Mouse (Mus musculus): ENCODE data around the gene Tmem163. TPM values are rescaled to one million over a fixed set of nuclear protein-coding genes. Genes with fewer than 3 reads are reported as not detected.

Tmem163 gene
- polyA plus RNA-seq, 1 experiment from 2014 or later = 16.0 TPM

DNA sequence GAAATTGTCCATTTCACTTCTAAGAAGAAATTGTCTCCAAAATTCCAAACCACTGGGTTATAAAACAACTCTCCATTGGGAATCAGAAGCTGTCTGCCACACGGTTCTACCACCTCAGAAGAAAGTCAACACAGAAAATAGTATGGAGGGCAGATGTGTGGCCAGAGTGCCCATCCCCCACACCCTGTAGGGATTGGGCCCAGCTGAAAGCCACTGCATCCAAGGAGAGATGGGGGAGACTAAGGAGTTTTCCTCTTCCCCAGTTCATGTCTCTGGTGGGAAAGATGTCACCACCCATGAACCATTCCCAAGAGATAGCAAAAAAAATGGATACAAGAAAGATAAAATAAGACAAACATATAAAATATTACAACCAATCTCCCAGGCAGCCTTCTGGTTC is 4.1 kb downstream of the Tmem163 start:
- no peaks in the 10 kb centered on the region for H3K9me3 ChIP-seq (replicated peaks)
- no peak overlapping the region for H3K9ac ChIP-seq
- ATAC-seq = no peak
- WGBS = 54% methylated on average over 1 of the region's 1 CpGs
- no peak overlapping the region for H3K27ac ChIP-seq
- peak overlapping the region; percentile 97 for H3K4me2 ChIP-seq
- H3K4me3 ChIP-seq = no peak overlapping the region
- H3K36me3 ChIP-seq (ENCODE audit: poor library complexity, severe bottlenecking) = no peaks in the 10 kb centered on the region
- H3K4me1 ChIP-seq = peaks cover 24% of the 10 kb centered on the region
- peaks cover 56% of the 10 kb centered on the region for H3K27me3 ChIP-seq

DNA sequence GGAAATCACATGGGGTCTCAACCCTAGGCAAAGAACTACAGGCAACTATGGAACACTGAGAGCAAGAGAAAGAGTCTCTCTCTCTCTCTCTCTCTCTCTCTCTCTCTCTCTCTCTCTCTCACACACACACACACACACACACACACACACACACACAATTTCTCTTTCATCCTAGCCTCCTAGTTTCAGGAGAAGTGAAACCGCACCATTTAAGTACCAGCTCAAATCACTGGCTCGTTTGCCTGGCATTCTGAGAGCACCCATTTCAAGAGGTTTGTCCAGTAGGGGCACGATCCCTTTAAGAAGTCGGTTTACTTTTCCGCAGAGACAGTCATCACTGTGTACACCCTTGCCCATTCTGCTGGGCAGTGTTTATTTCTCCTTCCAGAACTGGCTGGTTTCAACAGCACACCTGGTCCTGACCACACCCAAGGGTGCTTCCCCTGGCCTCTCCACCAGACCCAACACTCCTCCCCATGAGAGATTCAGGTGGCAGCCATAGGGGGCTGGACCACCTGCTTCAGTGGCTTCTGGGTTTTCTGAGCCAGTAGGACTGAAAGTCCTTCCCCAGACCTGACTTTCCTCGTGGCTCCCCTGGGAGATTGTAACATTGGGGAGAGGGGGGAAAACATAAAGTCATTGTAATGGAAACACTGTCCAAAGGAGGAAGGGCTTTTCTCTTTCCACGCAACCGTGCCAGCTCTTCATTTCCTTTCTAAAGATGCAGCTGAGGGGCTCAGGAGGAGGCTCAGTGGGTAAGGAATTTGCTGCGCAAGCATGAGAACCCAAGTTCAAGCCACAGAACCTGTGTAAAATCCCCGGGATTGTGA is 5.9 kb downstream of the Tmem163 start:
- peaks cover 41% of the 10 kb centered on the region for H3K27me3 ChIP-seq
- no peak overlapping the region for H3K27ac ChIP-seq
- H3K4me2 ChIP-seq = no peak overlapping the region
- H3K4me1 ChIP-seq = peaks cover 23% of the 10 kb centered on the region
- no peak overlapping the region for H3K4me3 ChIP-seq
- peaks cover 5% of the 10 kb centered on the region; the same call in 1 of the 2 replicates for H3K9me3 ChIP-seq (replicated peaks)
- WGBS = 80% methylated on average over 10 of the region's 10 CpGs
- H3K9ac ChIP-seq = no peak overlapping the region
- no peaks in the 10 kb centered on the region for H3K36me3 ChIP-seq (ENCODE audit: poor library complexity, severe bottlenecking)
- no peak for ATAC-seq

DNA sequence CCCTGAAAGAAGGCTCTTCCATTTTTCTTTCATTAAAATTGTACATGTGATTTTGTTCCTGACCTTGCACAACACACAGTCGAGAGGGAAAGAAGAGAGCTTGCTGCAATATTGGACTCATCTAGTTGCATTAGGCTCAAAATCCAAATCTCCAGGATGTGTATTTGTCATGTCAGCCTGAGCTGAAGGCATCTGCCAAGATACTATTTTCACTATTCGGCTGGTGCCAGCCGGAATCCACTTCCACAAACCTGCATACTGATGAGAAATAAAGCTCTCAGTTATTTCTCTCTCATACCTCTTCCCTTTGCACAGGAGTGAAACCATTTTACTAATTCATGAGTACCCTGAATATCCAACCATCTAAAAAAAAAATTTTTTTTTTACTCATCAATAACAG is 11.2 kb downstream of the Tmem163 start:
- no peak for ATAC-seq
- H3K9ac ChIP-seq = no peak overlapping the region
- peaks cover 5% of the 10 kb centered on the region; the same call in 1 of the 2 replicates for H3K9me3 ChIP-seq (replicated peaks)
- WGBS = 67% methylated on average over 3 of the region's 3 CpGs
- peak overlapping the region; percentile 57 for H3K27ac ChIP-seq
- peaks cover 20% of the 10 kb centered on the region for H3K4me1 ChIP-seq
- H3K4me2 ChIP-seq = no peak overlapping the region
- no peak overlapping the region for H3K4me3 ChIP-seq
- H3K36me3 ChIP-seq (ENCODE audit: poor library complexity, severe bottlenecking) = no peaks in the 10 kb centered on the region
- H3K27me3 ChIP-seq = 0 out of 2 replicates have a peak, but pooled peaks cover 2% of the 10 kb centered on the region

DNA sequence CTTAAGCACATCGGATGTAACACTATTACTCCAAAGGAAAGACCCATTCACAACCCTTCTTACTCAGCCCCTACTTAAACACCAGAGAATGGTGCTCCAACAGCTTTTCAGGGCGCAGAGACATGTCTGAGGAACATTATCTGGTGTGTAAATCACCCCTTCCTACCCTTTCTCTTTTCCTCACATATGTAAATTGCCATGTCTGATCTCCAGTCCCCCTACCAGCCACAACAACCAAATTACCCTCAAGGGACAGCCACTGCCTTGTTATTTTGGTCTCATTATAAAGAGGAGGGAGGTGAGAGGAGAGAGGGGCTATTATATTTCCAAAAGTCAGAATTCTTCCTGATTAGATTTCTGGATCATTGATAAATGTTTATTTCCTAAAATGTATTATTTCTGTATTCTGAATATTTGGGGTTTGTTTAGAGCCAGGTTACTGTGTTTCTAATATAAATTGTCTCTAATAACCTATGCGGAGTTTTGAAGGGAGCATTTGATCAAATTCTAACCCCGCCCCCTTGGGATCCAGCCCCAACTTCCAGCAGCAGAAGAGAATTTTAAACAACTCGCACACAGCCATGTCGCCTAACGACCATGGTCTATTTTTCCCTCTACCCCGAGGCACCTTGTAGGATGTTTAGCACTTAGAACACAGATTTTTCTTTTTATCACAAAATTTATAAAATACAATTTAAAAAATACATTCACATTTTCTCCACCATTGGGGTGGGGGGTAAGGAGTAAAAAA is 12.1 kb downstream of the Tmem163 start:
- Histone ChIP-seq H3K27ac (peak overlapping the region; percentile 35; the same call in 1 of the 2 replicates), H3K27me3 (0 out of 2 replicates have a peak, but pooled peaks cover 1% of the 10 kb centered on the region), H3K9me3 (replicated peaks) (peaks cover 5% of the 10 kb centered on the region; the same call in 1 of the 2 replicates), H3K4me2 (0 out of 2 replicates have a peak overlapping the region, but pooled peaks have one; percentile 3), H3K4me3 (no peak overlapping the region), H3K4me1 (peaks cover 20% of the 10 kb centered on the region), H3K36me3 (ENCODE audit: poor library complexity, severe bottlenecking) (no peaks in the 10 kb centered on the region), H3K9ac (no peak overlapping the region)
- peak; percentile 87 for ATAC-seq
- 32% methylated on average over 8 of the region's 8 CpGs for WGBS

DNA sequence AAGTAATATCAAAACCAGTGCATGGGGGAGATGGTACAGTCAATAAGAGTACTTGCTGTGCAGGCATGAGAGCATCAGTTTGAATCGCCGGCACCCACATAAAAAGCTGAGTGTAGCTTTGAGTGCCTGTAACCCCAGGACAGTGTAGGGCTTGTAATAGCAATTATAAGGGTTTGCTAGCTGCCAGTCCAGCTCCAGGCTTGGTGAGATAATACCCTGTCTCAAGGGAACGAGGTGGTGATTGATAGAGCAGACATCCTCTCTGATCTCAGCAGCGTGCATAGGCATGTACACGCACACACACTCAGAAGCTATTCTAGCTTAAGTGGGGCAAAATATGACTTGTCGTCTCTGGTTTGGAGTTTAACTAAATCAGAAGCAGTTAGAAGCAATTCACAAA is 13.1 kb downstream of the Tmem163 start:
- Histone ChIP-seq H3K4me1 (peaks cover 27% of the 10 kb centered on the region), H3K27ac (peak overlapping the region; percentile 44), H3K27me3 (no peaks in the 10 kb centered on the region), H3K36me3 (ENCODE audit: poor library complexity, severe bottlenecking) (no peaks in the 10 kb centered on the region), H3K9ac (no peak overlapping the region), H3K4me3 (no peak overlapping the region), H3K4me2 (no peak overlapping the region), H3K9me3 (replicated peaks) (peaks cover 5% of the 10 kb centered on the region; the same call in 1 of the 2 replicates)
- WGBS = 71% methylated on average over 6 of the region's 6 CpGs
- ATAC-seq = no peak

DNA sequence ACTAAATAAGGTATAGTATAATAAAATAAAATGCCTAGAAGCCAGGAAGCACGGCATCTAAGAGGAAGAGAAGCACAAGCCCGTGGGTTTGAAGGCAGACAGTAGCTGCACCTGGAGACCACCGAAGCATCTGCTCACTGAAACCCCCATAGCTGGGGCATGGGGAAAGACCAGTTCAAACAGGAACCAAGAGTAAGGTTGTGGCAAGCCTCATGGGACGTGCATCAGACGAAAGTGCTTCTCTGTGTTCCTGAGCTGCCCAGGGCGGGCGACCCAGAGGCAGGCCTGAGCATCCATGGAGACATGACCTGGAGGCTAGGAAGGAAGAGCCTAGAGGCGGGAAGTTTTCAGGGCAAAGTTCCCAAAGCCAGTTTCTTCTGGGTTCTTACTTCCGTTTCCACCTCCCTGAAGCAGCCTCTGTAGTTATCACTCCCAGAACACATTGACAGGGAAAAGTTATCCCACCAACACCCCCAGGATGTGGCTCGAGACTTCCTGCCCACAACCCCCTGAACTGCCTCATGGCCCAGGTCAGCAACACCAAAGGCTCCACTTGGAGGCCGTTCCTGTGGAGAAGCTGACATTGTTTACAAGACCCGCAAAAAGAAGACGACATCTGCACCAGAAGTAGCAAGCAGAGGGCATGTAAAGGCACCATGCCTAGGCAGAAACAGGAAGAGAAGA is 16.8 kb downstream of the Tmem163 start:
- 88% methylated on average over 13 of the region's 13 CpGs for WGBS
- ATAC-seq = no peak
- Histone ChIP-seq H3K4me2 (no peak overlapping the region), H3K36me3 (ENCODE audit: poor library complexity, severe bottlenecking) (no peaks in the 10 kb centered on the region), H3K4me3 (no peak overlapping the region), H3K9me3 (replicated peaks) (no peaks in the 10 kb centered on the region), H3K4me1 (peaks cover 24% of the 10 kb centered on the region), H3K27me3 (no peaks in the 10 kb centered on the region), H3K27ac (no peak overlapping the region), H3K9ac (no peak overlapping the region)

DNA sequence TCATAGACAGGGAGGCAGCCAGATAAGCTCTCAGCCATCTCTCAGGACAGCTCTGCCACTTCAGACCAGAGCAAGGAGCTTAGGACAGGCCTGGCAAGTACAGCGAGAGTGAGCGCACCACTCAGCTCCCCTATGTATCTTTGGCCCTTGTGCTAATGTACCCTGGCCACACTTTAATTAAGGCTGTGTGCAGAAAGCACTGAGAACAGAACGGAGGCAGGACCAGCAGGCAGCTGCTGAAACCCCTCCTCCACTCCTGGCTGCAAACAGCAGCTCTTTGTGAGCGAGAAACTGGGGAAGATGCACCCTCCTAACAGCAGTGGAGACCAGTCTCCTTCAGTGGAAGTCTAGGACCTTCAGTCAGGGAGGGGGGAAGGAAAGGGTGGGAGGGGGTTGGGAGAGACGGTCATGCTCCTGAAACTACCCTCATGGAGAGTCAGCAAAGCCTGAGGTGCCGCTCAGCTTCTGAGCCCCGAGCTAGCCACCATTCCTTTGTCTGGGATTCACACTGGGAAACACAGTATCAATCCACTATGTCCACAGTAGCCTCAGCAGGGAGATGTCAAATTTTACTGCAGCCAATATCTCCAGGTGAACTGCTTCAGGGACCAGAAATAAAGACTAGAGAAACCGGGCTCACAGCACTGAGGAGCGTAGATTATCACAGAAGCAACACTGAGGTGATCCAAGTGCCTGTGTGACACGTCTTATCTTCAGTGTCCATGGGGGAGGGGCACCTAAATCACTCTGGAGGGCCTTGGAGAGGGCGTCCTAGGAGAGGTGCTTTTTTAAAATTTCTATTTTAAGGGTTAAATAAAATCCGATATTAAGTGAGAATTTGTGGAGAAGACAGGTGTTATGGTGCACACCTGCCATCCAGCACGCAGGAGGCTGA is 18.0 kb downstream of the Tmem163 start:
- Histone ChIP-seq H3K9me3 (replicated peaks) (no peaks in the 10 kb centered on the region), H3K4me2 (peak overlapping the region; percentile 38), H3K27me3 (no peaks in the 10 kb centered on the region), H3K4me3 (no peak overlapping the region), H3K36me3 (ENCODE audit: poor library complexity, severe bottlenecking) (no peaks in the 10 kb centered on the region), H3K4me1 (peaks cover 15% of the 10 kb centered on the region), H3K27ac (peak overlapping the region; percentile 79), H3K9ac (peak overlapping the region; percentile 31)
- peak; percentile 83 for ATAC-seq
- 22% methylated on average over 13 of the region's 13 CpGs for WGBS

DNA sequence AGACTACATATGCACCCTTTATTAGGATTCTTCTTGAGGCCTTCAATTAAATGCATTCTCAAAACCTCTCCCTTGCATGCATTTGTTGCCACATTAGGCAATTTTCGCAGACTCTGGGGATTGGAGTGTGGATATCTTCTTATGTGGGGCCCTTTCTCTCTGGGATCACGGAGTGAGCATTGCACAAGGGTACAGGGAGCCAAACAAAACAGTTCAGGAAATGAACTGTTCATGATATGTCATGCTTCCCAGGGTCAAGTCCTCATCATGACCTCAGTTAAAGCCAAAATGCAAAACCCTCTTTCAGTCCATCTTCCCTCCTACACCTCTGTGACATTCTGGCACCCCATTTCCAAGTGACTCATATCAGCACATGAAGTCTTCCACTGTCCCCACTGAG is 27.8 kb downstream of the Tmem163 start:
- Histone ChIP-seq H3K9ac (no peak overlapping the region), H3K4me1 (0 out of 2 replicates have a peak, but pooled peaks cover 3% of the 10 kb centered on the region), H3K9me3 (replicated peaks) (no peaks in the 10 kb centered on the region), H3K4me3 (no peak overlapping the region), H3K27me3 (no peaks in the 10 kb centered on the region), H3K36me3 (ENCODE audit: poor library complexity, severe bottlenecking) (no peaks in the 10 kb centered on the region), H3K4me2 (no peak overlapping the region), H3K27ac (no peak overlapping the region)
- WGBS = 85% methylated on average over 2 of the region's 2 CpGs
- no peak for ATAC-seq

DNA sequence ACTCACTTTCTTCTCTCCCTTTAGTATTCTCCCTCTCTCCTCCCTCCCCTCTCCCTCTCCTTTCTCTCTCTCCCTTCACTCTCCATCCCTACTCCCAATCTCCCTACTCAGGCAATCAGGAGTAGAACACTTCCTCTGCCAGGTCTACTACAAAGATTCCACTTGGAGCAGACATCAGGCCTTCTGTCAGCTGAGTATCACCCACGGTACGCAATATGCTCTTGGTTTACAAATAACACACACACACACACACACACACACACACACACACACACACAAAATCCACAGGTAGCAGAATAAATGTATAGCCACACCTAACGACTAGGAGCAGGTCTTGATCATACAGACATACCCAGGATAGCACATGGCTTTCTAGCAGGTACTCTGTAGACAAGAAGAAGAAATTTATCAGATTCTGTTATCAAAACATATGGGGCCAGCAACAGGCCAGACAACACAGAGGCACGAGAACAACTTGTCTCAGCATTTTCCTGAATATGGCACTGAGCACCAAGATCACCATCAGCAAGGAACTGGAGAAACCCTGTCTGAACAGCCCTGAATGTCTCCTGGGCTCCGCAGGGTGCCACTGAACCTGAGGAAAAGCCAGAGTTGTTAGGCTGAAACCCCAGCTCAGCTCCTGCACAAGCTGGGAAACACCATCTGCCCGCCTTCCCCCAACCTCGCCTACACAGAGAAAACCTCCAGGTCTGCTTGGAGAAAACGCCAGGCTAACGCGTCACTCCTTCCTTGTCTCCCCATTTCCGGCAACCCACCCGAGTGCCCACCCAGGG is 36.2 kb downstream of the Tmem163 start:
- Histone ChIP-seq H3K36me3 (ENCODE audit: poor library complexity, severe bottlenecking) (no peaks in the 10 kb centered on the region), H3K4me2 (no peak overlapping the region), H3K9me3 (replicated peaks) (no peaks in the 10 kb centered on the region), H3K4me3 (no peak overlapping the region), H3K27ac (no peak overlapping the region), H3K9ac (no peak overlapping the region), H3K4me1 (no peaks in the 10 kb centered on the region), H3K27me3 (no peaks in the 10 kb centered on the region)
- ATAC-seq = no peak
- 95% methylated on average over 12 of the region's 12 CpGs for WGBS

DNA sequence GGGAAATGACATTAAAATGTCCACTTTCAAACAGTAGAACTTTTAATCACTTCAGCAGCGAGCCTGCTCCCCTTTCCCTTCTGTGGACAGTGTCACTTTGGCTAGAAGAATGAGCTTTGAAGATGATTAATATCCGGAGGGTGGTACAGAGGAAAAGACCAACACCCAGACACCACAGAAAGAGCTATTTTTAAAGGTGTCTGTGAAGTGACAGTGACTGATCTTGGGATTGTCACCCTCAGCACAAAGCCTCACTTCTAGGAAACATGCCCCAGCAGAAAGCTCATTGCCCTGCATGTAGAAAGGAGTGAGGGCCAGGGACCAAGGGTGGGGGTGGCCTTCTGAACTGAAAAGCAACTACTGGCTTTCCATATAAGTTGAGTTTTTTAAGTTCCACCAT is 41.4 kb downstream of the Tmem163 start:
- H3K4me1 ChIP-seq = no peaks in the 10 kb centered on the region
- no peak overlapping the region for H3K27ac ChIP-seq
- 70% methylated on average over 2 of the region's 2 CpGs for WGBS
- no peaks in the 10 kb centered on the region for H3K27me3 ChIP-seq
- H3K36me3 ChIP-seq (ENCODE audit: poor library complexity, severe bottlenecking) = no peaks in the 10 kb centered on the region
- no peak overlapping the region for H3K9ac ChIP-seq
- no peak overlapping the region for H3K4me3 ChIP-seq
- no peaks in the 10 kb centered on the region for H3K9me3 ChIP-seq (replicated peaks)
- ATAC-seq = no peak
- no peak overlapping the region for H3K4me2 ChIP-seq

Data from forebrain, embryonic 13.5 days (tissue).